Comparison of ENCODE assay signal across 11 mouse cellular contexts in the genomic region with DNA sequence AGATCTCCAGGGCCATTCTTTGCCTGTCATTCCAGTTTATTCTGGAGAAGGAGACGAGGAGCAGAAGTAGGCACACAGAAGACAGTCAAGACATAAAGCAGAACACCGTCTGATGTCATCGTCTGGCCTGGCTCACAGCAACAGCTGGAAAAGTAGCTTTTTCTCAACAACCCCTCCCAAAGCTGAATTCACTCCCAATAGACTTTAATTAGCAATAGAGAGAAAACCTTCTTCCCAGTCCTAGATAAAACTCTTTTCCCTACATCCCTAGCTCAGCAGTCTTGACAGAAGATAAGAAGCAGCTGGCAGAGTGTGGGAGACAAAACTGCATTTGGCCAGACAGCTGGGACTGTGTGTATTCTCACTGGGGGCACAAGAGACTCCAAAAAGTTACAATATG. TPM values are rescaled to one million over a fixed set of nuclear protein-coding genes. Genes with fewer than 3 reads are reported as not detected.
A peak's percentile ranks its signal among the peaks of the same experiment; 100 is the strongest.
DNase-seq lines count a peak whose midpoint lies in the region; ATAC-seq and TF ChIP-seq lines count a peak whose summit lies in the region.
"Had no signal": no experiment of that assay in that cellular context is flagged by ENCODE, and none has a peak within 500 bp of the region (broad histone marks: within the 10 kb centered on the region; RNA-seq: fewer than 3 reads in every experiment).

No protein-coding gene starts in this region.

- 40% methylated on average over 3 of the region's 3 CpGs for WGBS in lung, adult 2 months
- WGBS in kidney, postnatal 0 days = 44% methylated on average over 3 of the region's 3 CpGs

- no peak for TF ChIP-seq CTCF in lung, adult 2 months (IDR thresholded peaks at IDR 0.05; ENCODE audit: insufficient read depth, low read length)
- TF ChIP-seq CTCF in kidney, postnatal 0 days (IDR thresholded peaks at IDR 0.05; ENCODE audit: low read depth) = no peak

- H3K9ac ChIP-seq in kidney, postnatal 0 days (ENCODE audit: low read depth, low read length) = no peak overlapping the region
- H3K9ac ChIP-seq: hindbrain, embryonic 14.5 days; limb, embryonic 12.5 days had no signal

- no peak for TF ChIP-seq POLR2A in lung, adult 2 months (IDR thresholded peaks at IDR 0.05; ENCODE audit: borderline replicate concordance, extremely low read depth, low read depth, low read length)

- no peaks in the 10 kb centered on the region for H3K36me3 ChIP-seq in kidney, postnatal 0 days (ENCODE audit: insufficient read depth, low read length)
- H3K36me3 ChIP-seq: limb, embryonic 12.5 days had no signal

- ATAC-seq in kidney, postnatal 0 days (replicated peaks; ENCODE audit: low FRiP score, low read depth) = no peak; the same call in 1 of the 2 replicates

- no peak overlapping the region for H3K27ac ChIP-seq in kidney, postnatal 0 days
- H3K27ac ChIP-seq: hindbrain, embryonic 14.5 days; limb, embryonic 12.5 days had no signal

- no peak overlapping the region for H3K4me3 ChIP-seq in lung, adult 2 months (replicated peaks; ENCODE audit: extremely low read depth, low read depth, low read length)
- H3K4me3 ChIP-seq in kidney, postnatal 0 days (replicated peaks; ENCODE audit: low read depth, low read length) = no peak overlapping the region
- H3K4me3 ChIP-seq: limb, embryonic 12.5 days had no signal

- H3K9me3 ChIP-seq in kidney, postnatal 0 days (replicated peaks; ENCODE audit: low read length) = no peaks in the 10 kb centered on the region
- H3K9me3 ChIP-seq: limb, embryonic 12.5 days had no signal

- peak; percentile 5 to 17 for DNase-seq in lung, adult 18-20 months
- no peak for DNase-seq in lung, adult 2 months
- peak; percentile 78 to 83 for DNase-seq in heart, adult 9 months (ENCODE audit: low spot score in 2 of 2)
- peak; percentile 78 for DNase-seq in kidney, postnatal 0 days (ENCODE audit: low spot score)
- DNase-seq in telencephalon, adult 2 months (ENCODE audit: low read depth, low spot score) = peak; percentile 4
- DNase-seq in cerebellum, postnatal 14 days = no peak
- DNase-seq in cerebellum, adult 11 months = no peak
- no peak for DNase-seq in thymus, postnatal 14 days
- DNase-seq: right cerebral cortex, postnatal 25 days had no signal

- H3K27me3 ChIP-seq in kidney, postnatal 0 days (ENCODE audit: insufficient read depth, low read length) = no peaks in the 10 kb centered on the region
- H3K27me3 ChIP-seq: limb, embryonic 12.5 days had no signal

- no peaks in the 10 kb centered on the region for H3K4me1 ChIP-seq in lung, adult 2 months (ENCODE audit: control insufficient read depth, insufficient read depth, low read length)
- H3K4me1 ChIP-seq in kidney, postnatal 0 days (replicated peaks; ENCODE audit: insufficient read depth, low read length) = 0 out of 2 replicates have a peak, but pooled peaks cover 5% of the 10 kb centered on the region
- H3K4me1 ChIP-seq: limb, embryonic 12.5 days had no signal

- H3K4me2 ChIP-seq in kidney, postnatal 0 days (ENCODE audit: low read length) = no peak overlapping the region
- H3K4me2 ChIP-seq: hindbrain, embryonic 14.5 days; limb, embryonic 12.5 days had no signal

RNA-seq across cellular contexts. Expression of a gene that starts 59.3 kb away (rescaled TPM):
- polyA plus RNA-seq in lung, adult 2 months (2012; rRNA removed) = 14.1 and 25.3 TPM in 2 replicates
- polyA plus RNA-seq in kidney, postnatal 0 days (2015; fragmentation: Nextera tagmentation; extraction: Ambion mirVana) = 14.8 and 15.6 TPM in 2 replicates

Comparison
In these comparisons a context has a peak if more than half of its experiments do, and no peak if none do; other contexts are left out.
1. DNase-seq: peak in lung, adult 18-20 months (2 of 2), heart, adult 9 months (2 of 2), kidney, postnatal 0 days (single experiment) and telencephalon, adult 2 months (single experiment); none in lung, adult 2 months (single experiment), cerebellum, postnatal 14 days (0 of 2), cerebellum, adult 11 months (single experiment) and thymus, postnatal 14 days (single experiment).